Mouse (Mus musculus) spleen, postnatal 36 days (tissue): ENCODE measurements around the gene Rbm4.
"Not testable (repeated sequence)": the region's sequence is repeated elsewhere in the genome, so short reads cannot be mapped to it uniquely, and the experiment has no call there.

ENCODE experiments used
- DNase-seq, 2 experiments: peaks; one replicate each; pipeline ENCODE4 v3.0.0; 2022; ENCODE audit warnings: low spot score in 2 of 2, mixed read lengths in 1 of 2

Gene Rbm4

GRCm38 (mm10) chr19:4797846-4798245 is 4.1 kb upstream of the Rbm4 start:
- no peak for DNase-seq

GRCm38 (mm10) chr19:4795929-4796328 is 2.2 kb upstream of the Rbm4 start:
- no peak for DNase-seq

- no peak for DNase-seq
These were observed 345 bp downstream of the Rbm4 start for GRCm38 (mm10) chr19:4793281-4793830.

- DNase-seq: no peak
These were observed 7.4 kb downstream of the Rbm4 start for GRCm38 (mm10) chr19:4786313-4786712.

GRCm38 (mm10) chr19:4785206-4785605 is 8.5 kb downstream of the Rbm4 start:
- DNase-seq: no peak

GRCm38 (mm10) chr19:4782891-4783290 is 10.8 kb downstream of the Rbm4 start:
- DNase-seq: no peak

GRCm38 (mm10) chr19:4772785-4773184 is 20.9 kb downstream of the Rbm4 start:
- no peak for DNase-seq

- no peak for DNase-seq
These were observed 26.1 kb downstream of the Rbm4 start for GRCm38 (mm10) chr19:4767507-4768148.

GRCm38 (mm10) chr19:4762876-4763275 is 30.8 kb downstream of the Rbm4 start:
- no peak for DNase-seq

- not testable (repeated sequence) for DNase-seq
These were observed 33.2 kb downstream of the Rbm4 start for GRCm38 (mm10) chr19:4760544-4760943.

GRCm38 (mm10) chr19:4756921-4757320 is 36.8 kb downstream of the Rbm4 start:
- no peak for DNase-seq

GRCm38 (mm10) chr19:4756193-4756911 is 37.3 kb downstream of the Rbm4 start, which contains the start of gene Rbm4b:
Rbm4b (plus strand) TSS chr19:4756497.
- peak; percentile 96 to 97 for DNase-seq

GRCm38 (mm10) chr19:4755565-4756192 is 38.0 kb downstream of the Rbm4 start:
- DNase-seq: peak; percentile 83 to 88

GRCm38 (mm10) chr19:4749975-4750374 is 43.7 kb downstream of the Rbm4 start:
- no peak for DNase-seq

- no peak for DNase-seq
These were observed 45.2 kb downstream of the Rbm4 start for GRCm38 (mm10) chr19:4748493-4748892.

- DNase-seq: no peak
These were observed 45.9 kb downstream of the Rbm4 start for GRCm38 (mm10) chr19:4747631-4748312.

GRCm38 (mm10) chr19:4746611-4747010 is 47.1 kb downstream of the Rbm4 start:
- no peak for DNase-seq

- no peak for DNase-seq
These were observed 48.0 kb downstream of the Rbm4 start for GRCm38 (mm10) chr19:4745681-4746080.

GRCm38 (mm10) chr19:4745057-4745456 is 48.6 kb downstream of the Rbm4 start:
- no peak for DNase-seq

- DNase-seq: no peak
These were observed 49.7 kb downstream of the Rbm4 start for GRCm38 (mm10) chr19:4744026-4744425.

GRCm38 (mm10) chr19:4743524-4743923 is 50.2 kb downstream of the Rbm4 start:
- DNase-seq: no peak

GRCm38 (mm10) chr19:4742229-4742628 is 51.5 kb downstream of the Rbm4 start:
- no peak for DNase-seq
